9 mouse cellular contexts compared by ENCODE assay signal in the genomic region with DNA sequence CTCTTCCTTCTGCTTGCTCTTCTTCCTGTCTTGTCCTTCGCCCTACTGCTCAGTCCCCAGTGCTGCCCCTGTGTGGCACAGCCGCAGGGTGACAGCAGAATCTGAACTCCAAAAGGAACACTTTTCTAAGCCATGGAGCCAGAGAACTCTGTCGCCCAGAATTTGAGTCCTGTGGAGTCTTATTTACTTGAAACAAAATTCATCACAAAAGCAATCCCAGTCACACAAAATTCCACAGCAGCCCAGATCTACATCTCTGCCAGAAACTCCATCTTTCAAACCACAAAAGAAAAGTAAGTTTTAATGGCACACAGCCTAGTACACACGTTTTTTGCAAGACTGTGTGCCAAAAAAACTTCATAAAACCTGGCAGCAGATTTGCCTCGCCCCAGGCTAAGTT. TPM values are rescaled to one million over a fixed set of nuclear protein-coding genes. Genes with fewer than 3 reads are reported as not detected.
DNase-seq lines count a peak whose midpoint lies in the region; ATAC-seq and TF ChIP-seq lines count a peak whose summit lies in the region.
"Had no signal": no experiment of that assay in that cellular context is flagged by ENCODE, and none has a peak within 500 bp of the region (broad histone marks: within the 10 kb centered on the region; RNA-seq: fewer than 3 reads in every experiment).

No protein-coding gene starts in this region.

- H3K4me2 ChIP-seq in hindbrain, embryonic 16.5 days (ENCODE audit: low read length), result no peak overlapping the region
- no peak overlapping the region for H3K4me2 ChIP-seq in hindbrain, embryonic 12.5 days (replicated peaks)
- peak overlapping the region; percentile 33; the same call in 1 of the 2 replicates for H3K4me2 ChIP-seq in lung, postnatal 0 days (replicated peaks; ENCODE audit: low read depth, low read length)
- H3K4me2 ChIP-seq in stomach, embryonic 15.5 days, result peak overlapping the region; percentile 17; the same call in 1 of the 2 replicates
- H3K4me2 ChIP-seq: neural tube, embryonic 12.5 days had no signal

- peak overlapping the region; percentile 49; the same call in 1 of the 2 replicates for H3K27ac ChIP-seq in hindbrain, embryonic 16.5 days (ENCODE audit: low read depth, low read length)
- no peak overlapping the region; the same call in 1 of the 2 replicates for H3K27ac ChIP-seq in hindbrain, embryonic 12.5 days
- H3K27ac ChIP-seq in ES-E14 (ENCODE audit: insufficient read depth, low read depth, low read length, poor library complexity, severe bottlenecking), result no peak overlapping the region
- H3K27ac ChIP-seq in lung, postnatal 0 days (ENCODE audit: low read length), result peak overlapping the region; percentile 60
- peak overlapping the region; percentile 54 for H3K27ac ChIP-seq in stomach, embryonic 15.5 days
- H3K27ac ChIP-seq: neural tube, embryonic 12.5 days had no signal

- H3K9me3 ChIP-seq in hindbrain, embryonic 16.5 days (ENCODE audit: control insufficient read depth, low read length), result no peaks in the 10 kb centered on the region
- H3K9me3 ChIP-seq in hindbrain, embryonic 12.5 days (replicated peaks), result no peaks in the 10 kb centered on the region
- H3K9me3 ChIP-seq in ES-E14 (ENCODE audit: control insufficient read depth, insufficient read depth, low read depth, low read length), result no peaks in the 10 kb centered on the region
- no peaks in the 10 kb centered on the region for H3K9me3 ChIP-seq in lung, postnatal 0 days (ENCODE audit: low read length)
- H3K9me3 ChIP-seq in stomach, embryonic 15.5 days, result no peaks in the 10 kb centered on the region
- H3K9me3 ChIP-seq: neural tube, embryonic 12.5 days had no signal

- WGBS in hindbrain, embryonic 16.5 days, result 35% methylated on average over 5 of the region's 5 CpGs
- 46% methylated on average over 5 of the region's 5 CpGs for WGBS in hindbrain, embryonic 12.5 days
- 21% methylated on average over 5 of the region's 5 CpGs for WGBS in lung, postnatal 0 days
- WGBS in stomach, embryonic 15.5 days, result 34% methylated on average over 5 of the region's 5 CpGs

- H3K27me3 ChIP-seq in hindbrain, embryonic 16.5 days (replicated peaks; ENCODE audit: control insufficient read depth, insufficient read depth, low read length), result no peaks in the 10 kb centered on the region
- no peaks in the 10 kb centered on the region for H3K27me3 ChIP-seq in hindbrain, embryonic 12.5 days
- no peaks in the 10 kb centered on the region for H3K27me3 ChIP-seq in lung, postnatal 0 days (replicated peaks; ENCODE audit: insufficient read depth, low read length)
- H3K27me3 ChIP-seq in stomach, embryonic 15.5 days (replicated peaks), result no peaks in the 10 kb centered on the region
- H3K27me3 ChIP-seq: neural tube, embryonic 12.5 days had no signal

- in situ Hi-C loops in ES-E14 (cut with MboI; ENCODE audit: low sequenced_read_pairs in 2 of 2, unreplicated experiment in 2 of 2), result no loop called here

- no peak overlapping the region for H3K9ac ChIP-seq in hindbrain, embryonic 16.5 days (ENCODE audit: low read depth, low read length)
- H3K9ac ChIP-seq in hindbrain, embryonic 12.5 days, result no peak overlapping the region
- 0 out of 2 replicates have a peak overlapping the region, but pooled peaks have one; percentile 26 for H3K9ac ChIP-seq in ES-E14 (ENCODE audit: insufficient read depth, low read depth, low read length, poor library complexity, severe bottlenecking)
- no peak overlapping the region for H3K9ac ChIP-seq in lung, postnatal 0 days (replicated peaks; ENCODE audit: low read depth)
- no peak overlapping the region for H3K9ac ChIP-seq in stomach, embryonic 15.5 days
- H3K9ac ChIP-seq: neural tube, embryonic 12.5 days had no signal

- peak; percentile 43; the same call in 1 of the 2 replicates for ATAC-seq in hindbrain, embryonic 16.5 days
- no peak for ATAC-seq in hindbrain, embryonic 12.5 days (ENCODE audit: low FRiP score)
- peak; percentile 42 for ATAC-seq in inflammation-experienced regulatory T-cells, adult 6 months
- peak; percentile 81 for ATAC-seq in lung, postnatal 0 days
- no peak for ATAC-seq in stomach, embryonic 15.5 days (ENCODE audit: insufficient read depth, low FRiP score, low read depth)

- no peak for DNase-seq in ES-E14 (ENCODE audit: low read depth, low spot score)
- DNase-seq in cerebellum, adult 8-10 months, result peak; percentile 38
- DNase-seq in lung, postnatal 0 days (ENCODE audit: low spot score), result peak; percentile 65
- DNase-seq in left cerebral cortex, postnatal 14 days (ENCODE audit: low spot score in 2 of 2), result no peak

- peaks cover 28% of the 10 kb centered on the region for H3K4me1 ChIP-seq in hindbrain, embryonic 16.5 days (ENCODE audit: control insufficient read depth, insufficient read depth, low read depth, low read length)
- H3K4me1 ChIP-seq in hindbrain, embryonic 12.5 days, result peaks cover 30% of the 10 kb centered on the region
- H3K4me1 ChIP-seq in ES-E14 (ENCODE audit: control insufficient read depth in 2 of 2, insufficient read depth in 2 of 2, low read length in 2 of 2, poor library complexity in 1 of 2), result peaks cover 0 to 11% of the 10 kb centered on the region in 2 experiments; a peak in 2 of 4 replicates
- H3K4me1 ChIP-seq in lung, postnatal 0 days (ENCODE audit: insufficient read depth, low read depth, low read length), result peaks cover 11% of the 10 kb centered on the region
- peaks cover 16% of the 10 kb centered on the region; the same call in 1 of the 2 replicates for H3K4me1 ChIP-seq in stomach, embryonic 15.5 days

- no peak overlapping the region for H3K4me3 ChIP-seq in hindbrain, embryonic 16.5 days (ENCODE audit: low read length)
- H3K4me3 ChIP-seq in hindbrain, embryonic 12.5 days, result no peak overlapping the region
- 0 out of 4 replicates have a peak overlapping the region, but pooled peaks of 1 of the 2 experiments have one; percentile 31 for H3K4me3 ChIP-seq in ES-E14 (ENCODE audit: insufficient read depth in 1 of 2, low read depth in 1 of 2, low read length in 2 of 2, poor library complexity in 1 of 2, severe bottlenecking in 1 of 2)
- H3K4me3 ChIP-seq in lung, postnatal 0 days (ENCODE audit: low read depth, low read length), result peak overlapping the region; percentile 14; the same call in 1 of the 2 replicates
- H3K4me3 ChIP-seq in stomach, embryonic 15.5 days (replicated peaks), result no peak overlapping the region
- H3K4me3 ChIP-seq: neural tube, embryonic 12.5 days had no signal

- H3K36me3 ChIP-seq in hindbrain, embryonic 16.5 days (ENCODE audit: control insufficient read depth, insufficient read depth, low read length), result no peaks in the 10 kb centered on the region
- peaks cover 13% of the 10 kb centered on the region for H3K36me3 ChIP-seq in hindbrain, embryonic 12.5 days
- peaks cover 2% of the 10 kb centered on the region; the same call in 1 of the 2 replicates for H3K36me3 ChIP-seq in ES-E14 (ENCODE audit: control insufficient read depth, insufficient read depth, low read length, poor library complexity, severe bottlenecking)
- 0 out of 2 replicates have a peak, but pooled peaks cover 5% of the 10 kb centered on the region for H3K36me3 ChIP-seq in lung, postnatal 0 days (ENCODE audit: insufficient read depth, low read length)
- 0 out of 2 replicates have a peak, but pooled peaks cover 7% of the 10 kb centered on the region for H3K36me3 ChIP-seq in stomach, embryonic 15.5 days

- intact Hi-C loops in left cerebral cortex, postnatal 14 days (cut with DNase I), result no loop called here

- peak; percentile 76 for TF ChIP-seq CTCF in lung, postnatal 0 days (IDR thresholded peaks at IDR 0.05)

- no peak for TF ChIP-seq EP300 in lung, postnatal 0 days (IDR thresholded peaks at IDR 0.05)

TF ChIP-seq in ES-E14, 5 proteins besides CTCF, POLR2A, EP300 and RAD21:
- TF ChIP-seq CHD2 (IDR thresholded peaks at IDR 0.05; ENCODE audit: low read depth, low read length) (no peak), MAFK (IDR thresholded peaks at IDR 0.05; ENCODE audit: insufficient read depth, low read depth, low read length) (no peak), HCFC1 (IDR thresholded peaks at IDR 0.05; ENCODE audit: borderline replicate concordance, insufficient read depth, low read length) (no peak), ZC3H11A (IDR thresholded peaks at IDR 0.05; ENCODE audit: borderline replicate concordance, low read depth, low read length) (no peak), ZNF384 (IDR thresholded peaks at IDR 0.05; ENCODE audit: low read depth, low read length) (no peak)

RNA-seq across cellular contexts. Expression of gene Fbxl17, which starts 6.5 kb away (rescaled TPM):
- 9.5 and 10.5 TPM in 2 replicates for polyA plus RNA-seq in hindbrain, embryonic 16.5 days (2015; fragmentation: Nextera tagmentation; extraction: Ambion mirVana)
- polyA plus RNA-seq in hindbrain, embryonic 12.5 days (2016; fragmentation: Nextera tagmentation; extraction: Ambion mirVana), result 10.3 and 10.4 TPM in 2 replicates
- total RNA-seq in ES-E14 (2012; rRNA removed), result 5.3 and 5.6 TPM in 2 replicates
- 10 to 100 TPM in 1 of 3 experiments, 1 to 10 TPM in 2; 6.2 to 10.4 (median 6.8) TPM for polyA plus RNA-seq in inflammation-experienced regulatory T-cells, adult 6 months (2017; shearing (Covaris generic))
- 6.9 and 7.6 TPM in 2 replicates for polyA plus RNA-seq in lung, postnatal 0 days (2015; fragmentation: Nextera tagmentation; extraction: Ambion mirVana)
- polyA plus RNA-seq in stomach, embryonic 15.5 days (2015; fragmentation: Nextera tagmentation; extraction: Ambion mirVana), result 5.9 and 7.2 TPM in 2 replicates
- total RNA-seq in left cerebral cortex, postnatal 14 days (2021), result 10 to 100 TPM; 58.0 to 59.9 TPM

Comparison
In these comparisons a context has a peak if more than half of its experiments do, and no peak if none do; other contexts are left out.
1. ATAC-seq: peak in hindbrain, embryonic 16.5 days (single experiment), inflammation-experienced regulatory T-cells, adult 6 months (single experiment) and lung, postnatal 0 days (single experiment); none in hindbrain, embryonic 12.5 days (single experiment) and stomach, embryonic 15.5 days (single experiment).
2. H3K27ac ChIP-seq: peak in hindbrain, embryonic 16.5 days (single experiment), lung, postnatal 0 days (single experiment) and stomach, embryonic 15.5 days (single experiment); none in hindbrain, embryonic 12.5 days (single experiment) and ES-E14 (single experiment).
3. H3K4me2 ChIP-seq: peak in lung, postnatal 0 days (single experiment) and stomach, embryonic 15.5 days (single experiment); none in hindbrain, embryonic 16.5 days (single experiment) and hindbrain, embryonic 12.5 days (single experiment).
4. DNase-seq: peak in cerebellum, adult 8-10 months (single experiment) and lung, postnatal 0 days (single experiment); none in ES-E14 (single experiment) and left cerebral cortex, postnatal 14 days (0 of 2).